Mouse (Mus musculus) ovary, postnatal 10 days (tissue): ENCODE measurements around the gene Pmfbp1.
"Not testable (repeated sequence)": the region's sequence is repeated elsewhere in the genome, so short reads cannot be mapped to it uniquely, and the experiment has no call there.

ENCODE experiments used
- DNase-seq: peaks from one replicate; pipeline ENCODE4 v3.0.0; 2022; ENCODE audit warnings: low spot score

The Pmfbp1 gene

GRCm38 (mm10) chr8:109493727-109494126, at the start of gene Pmfbp1:
Gene Pmfbp1 (plus strand): TSS chr8:109494027.
- DNase-seq = no peak

GRCm38 (mm10) chr8:109446896-109447295, 46.9 kb upstream of the Pmfbp1 start:
- DNase-seq = not testable (repeated sequence)

GRCm38 (mm10) chr8:109451000-109451399, 42.8 kb upstream of the Pmfbp1 start:
- no peak for DNase-seq

GRCm38 (mm10) chr8:109455113-109455512, 38.7 kb upstream of the Pmfbp1 start:
- no peak for DNase-seq

- DNase-seq = no peak
These were observed 36.4 kb upstream of the Pmfbp1 start for GRCm38 (mm10) chr8:109457387-109457786.

- DNase-seq = no peak
These were observed 35.2 kb upstream of the Pmfbp1 start for GRCm38 (mm10) chr8:109458580-109458979.

GRCm38 (mm10) chr8:109463075-109463474, 30.8 kb upstream of the Pmfbp1 start:
- no peak for DNase-seq

GRCm38 (mm10) chr8:109463677-109464313, 30.0 kb upstream of the Pmfbp1 start:
- DNase-seq = no peak

GRCm38 (mm10) chr8:109464451-109464891, 29.4 kb upstream of the Pmfbp1 start:
- DNase-seq = no peak

GRCm38 (mm10) chr8:109465056-109465455, 28.8 kb upstream of the Pmfbp1 start:
- DNase-seq = no peak

GRCm38 (mm10) chr8:109465761-109466160, 28.1 kb upstream of the Pmfbp1 start:
- DNase-seq = no peak

GRCm38 (mm10) chr8:109467516-109467915, 26.3 kb upstream of the Pmfbp1 start:
- DNase-seq = no peak

GRCm38 (mm10) chr8:109468112-109468511, 25.7 kb upstream of the Pmfbp1 start:
- DNase-seq = no peak

GRCm38 (mm10) chr8:109471876-109472275, 22.0 kb upstream of the Pmfbp1 start:
- no peak for DNase-seq

GRCm38 (mm10) chr8:109472400-109472799, 21.4 kb upstream of the Pmfbp1 start:
- DNase-seq = no peak

GRCm38 (mm10) chr8:109474442-109475121, 19.2 kb upstream of the Pmfbp1 start:
- DNase-seq = no peak

- no peak for DNase-seq
These were observed 18.4 kb upstream of the Pmfbp1 start for GRCm38 (mm10) chr8:109475436-109475835.

GRCm38 (mm10) chr8:109478586-109478985, 15.2 kb upstream of the Pmfbp1 start:
- no peak for DNase-seq

- no peak for DNase-seq
These were observed 9.1 kb upstream of the Pmfbp1 start for GRCm38 (mm10) chr8:109484741-109485140.

GRCm38 (mm10) chr8:109485530-109485929, 8.3 kb upstream of the Pmfbp1 start:
- no peak for DNase-seq

- DNase-seq = no peak
These were observed 1.0 kb upstream of the Pmfbp1 start for GRCm38 (mm10) chr8:109492785-109493184.

- DNase-seq = no peak
These were observed 774 bp downstream of the Pmfbp1 start for GRCm38 (mm10) chr8:109494601-109495000.

- DNase-seq = no peak
These were observed 3.6 kb downstream of the Pmfbp1 start for GRCm38 (mm10) chr8:109497431-109497830.
